Mouse (Mus musculus): Measurements from ENCODE around the gene Rab3d.

Rab3d gene

DNA sequence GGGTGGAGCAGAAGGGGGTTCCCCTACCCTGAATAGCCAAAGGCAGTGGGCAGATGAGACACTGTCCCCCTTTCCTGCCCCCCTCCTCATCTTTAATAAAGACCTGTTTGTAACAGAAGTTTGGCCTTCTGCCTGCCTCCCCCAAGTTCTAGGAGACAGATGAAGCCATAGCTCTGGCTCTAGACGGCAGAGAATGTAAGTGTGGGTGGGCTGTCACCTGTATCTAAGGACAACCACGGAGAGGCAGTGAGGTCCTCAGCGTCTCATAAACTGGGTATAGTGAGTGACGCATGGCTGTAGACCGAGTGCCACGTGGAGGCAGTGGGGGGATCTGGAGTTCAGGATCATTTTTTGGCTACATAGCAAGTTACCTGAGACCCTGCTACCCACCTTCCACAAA is 30.8 kb upstream of the Rab3d start:
- POLR2A ChIA-PET: interaction anchor here in 3 of 4 experiments (0.6 to 1.9 kb wide), 5 partner anchors 11 to 116 kb away, joined by 3 to 7 read pairs (median 4); no protein-coding TSS in a partner anchor
- CTCF ChIA-PET: interaction anchor here in 1 of 4 experiments (0.6 to 0.7 kb wide), 2 partner anchors 159 to 248 kb away, joined by 3 to 5 read pairs; no protein-coding TSS in a partner anchor

DNA sequence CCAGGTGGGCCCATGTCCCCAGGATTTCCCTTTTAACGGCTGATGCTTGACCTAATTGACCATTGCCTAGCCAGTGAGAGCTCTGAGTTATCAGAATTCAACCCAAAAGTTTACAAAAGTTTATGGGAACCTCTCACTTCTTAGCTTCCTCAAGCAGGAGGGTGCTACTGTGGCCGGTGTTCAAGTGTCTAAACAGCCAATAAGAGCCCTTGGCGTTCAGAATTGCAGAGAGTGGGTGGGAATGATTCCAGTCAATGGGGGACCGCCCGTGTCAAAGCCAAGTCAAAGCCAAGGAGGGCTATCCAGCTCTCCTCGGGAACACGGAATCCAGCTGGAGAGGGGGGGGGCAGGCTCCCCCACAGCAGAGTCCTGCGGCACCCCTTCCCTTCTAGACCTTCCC is 30.2 kb upstream of the Rab3d start:
- CTCF ChIA-PET: interaction anchor here in 2 of 4 experiments (0.6 to 0.7 kb wide), 3 partner anchors 77 to 159 kb away, joined by 3 to 5 read pairs (median 3); no protein-coding TSS in a partner anchor
- POLR2A ChIA-PET: interaction anchor here in 3 of 4 experiments (0.5 to 1.9 kb wide), 6 partner anchors 21 to 365 kb away, joined by 3 to 5 read pairs (median 3); partner anchors contain the start of genes Ccdc159 (in 1 of the 3) and Tmem205 (in 1 of the 3)

DNA sequence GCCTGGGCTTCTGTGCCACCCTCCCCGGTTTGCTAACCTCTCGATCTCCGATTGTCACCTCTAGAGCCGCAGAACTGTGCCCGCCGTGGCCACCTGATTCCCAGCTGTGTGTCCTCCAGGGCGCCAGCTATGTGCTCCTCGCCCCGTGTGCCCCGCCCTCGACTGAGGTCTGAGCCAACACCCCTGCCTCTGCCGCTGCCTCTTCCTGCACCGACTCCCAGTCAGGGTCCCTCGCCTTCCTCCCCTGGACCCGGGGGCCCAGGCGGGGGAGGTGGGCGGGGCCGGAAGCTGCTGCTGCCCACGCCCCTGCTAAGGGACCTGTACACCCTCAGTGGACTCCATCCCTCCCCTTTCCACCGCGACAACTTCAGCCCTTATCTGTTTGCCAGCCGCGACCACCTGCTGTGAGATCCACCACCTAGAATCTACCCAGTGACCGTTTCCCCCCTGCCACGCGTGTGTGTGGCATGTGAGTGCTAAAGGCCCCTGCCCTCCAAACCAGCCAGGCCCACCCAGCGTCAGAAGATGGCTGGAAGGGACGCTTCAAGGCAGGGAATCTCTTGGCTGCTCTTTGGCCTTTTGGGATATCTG is 29.6 kb upstream of the Rab3d start:
- ChIA-PET CTCF (interaction anchor here in 2 of 4 experiments (0.5 to 0.7 kb wide), 4 partner anchors 77 to 279 kb away, joined by 3 to 5 read pairs (median 3); no protein-coding TSS in a partner anchor), POLR2A (interaction anchor here in 3 of 4 experiments (0.5 to 1.9 kb wide), 6 partner anchors 21 to 364 kb away, joined by 3 to 5 read pairs (median 3); partner anchors contain the start of genes Ccdc159 (in 1 of the 3) and Tmem205 (in 1 of the 3))

DNA sequence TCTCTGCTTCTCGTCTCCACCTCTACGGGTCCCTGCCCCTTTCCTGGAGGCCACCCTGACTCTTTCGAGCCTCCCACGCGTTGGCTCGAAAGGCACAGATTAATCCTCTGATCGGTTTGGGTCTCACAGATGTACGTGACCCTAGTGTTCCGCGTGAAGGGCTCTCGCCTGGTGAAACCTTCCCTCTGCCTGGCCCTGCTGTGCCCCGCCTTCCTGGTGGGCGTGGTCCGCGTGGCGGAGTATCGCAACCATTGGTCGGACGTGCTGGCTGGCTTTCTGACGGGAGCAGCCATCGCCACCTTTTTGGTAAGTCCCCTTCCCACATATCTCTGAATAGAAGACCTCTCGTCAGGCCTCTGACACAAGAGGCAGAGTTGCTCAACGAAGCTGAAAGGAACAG is 26.3 kb upstream of the Rab3d start:
- ChIA-PET CTCF (interaction anchor here in 1 of 4 experiments (1.2 kb wide), 1 partner anchor 12 kb away, joined by 3 read pairs; the partner anchor contains the start of gene Swsap1), POLR2A (interaction anchor here in 2 of 4 experiments (0.9 to 1.6 kb wide), 4 partner anchors 17 to 218 kb away, joined by 3 to 6 read pairs (median 4); partner anchors contain the start of genes Ccdc159 (in 1 of the 2), Rab3d (in 1 of the 2) and Tmem205 (in 1 of the 2))

DNA sequence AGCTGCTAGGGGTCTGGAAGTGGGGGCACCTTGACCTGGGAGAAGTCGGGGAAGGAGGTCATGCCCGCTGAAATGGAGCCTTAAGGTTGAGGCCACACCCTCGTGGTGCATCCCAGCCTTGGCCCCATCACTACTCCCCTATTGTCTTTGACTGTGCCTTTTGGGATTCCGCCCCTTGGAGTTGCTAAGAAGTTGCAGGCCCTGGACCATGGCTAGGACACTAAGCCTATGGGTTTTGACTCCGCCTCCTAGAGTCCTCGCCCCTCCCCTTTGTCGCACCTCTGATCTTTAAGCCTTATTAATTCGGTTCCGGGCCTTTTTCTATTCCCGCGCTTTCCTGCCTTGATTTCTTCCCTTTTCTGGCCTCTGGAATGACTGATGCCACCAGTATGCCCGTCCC is 25.6 kb upstream of the Rab3d start:
- POLR2A ChIA-PET: interaction anchor here in 2 of 4 experiments (0.9 to 1.6 kb wide), 4 partner anchors 16 to 217 kb away, joined by 3 to 6 read pairs (median 4); partner anchors contain the start of genes Ccdc159 (in 1 of the 2), Rab3d (in 1 of the 2) and Tmem205 (in 1 of the 2)
- CTCF ChIA-PET: interaction anchor here in 1 of 4 experiments (1.2 kb wide), 1 partner anchor 12 kb away, joined by 3 read pairs; the partner anchor contains the start of gene Swsap1

DNA sequence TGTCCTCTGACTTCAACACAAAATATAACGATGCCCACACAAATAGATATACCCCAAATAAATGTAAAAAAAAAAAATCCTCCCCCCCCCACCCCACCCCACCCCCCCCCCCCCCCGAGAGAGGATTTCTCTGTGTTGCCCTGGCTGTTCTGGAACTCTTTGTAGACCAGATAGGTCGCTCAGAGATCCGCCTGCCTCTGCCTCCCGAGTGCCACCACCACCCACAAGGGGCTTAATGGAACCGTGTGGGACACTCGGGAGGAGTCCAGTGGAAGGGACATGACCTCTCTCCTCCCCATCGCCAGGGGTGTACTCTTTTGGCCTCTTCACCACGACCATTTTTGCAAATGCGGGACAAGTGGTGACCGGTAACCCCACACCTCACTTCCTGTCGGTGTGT is 25.1 kb upstream of the Rab3d start:
- ChIA-PET CTCF (no interaction called here), POLR2A (interaction anchor here in 1 of 4 experiments (1.5 kb wide), 1 partner anchor 25 kb away, joined by 6 read pairs; the partner anchor contains the start of gene Rab3d)

DNA sequence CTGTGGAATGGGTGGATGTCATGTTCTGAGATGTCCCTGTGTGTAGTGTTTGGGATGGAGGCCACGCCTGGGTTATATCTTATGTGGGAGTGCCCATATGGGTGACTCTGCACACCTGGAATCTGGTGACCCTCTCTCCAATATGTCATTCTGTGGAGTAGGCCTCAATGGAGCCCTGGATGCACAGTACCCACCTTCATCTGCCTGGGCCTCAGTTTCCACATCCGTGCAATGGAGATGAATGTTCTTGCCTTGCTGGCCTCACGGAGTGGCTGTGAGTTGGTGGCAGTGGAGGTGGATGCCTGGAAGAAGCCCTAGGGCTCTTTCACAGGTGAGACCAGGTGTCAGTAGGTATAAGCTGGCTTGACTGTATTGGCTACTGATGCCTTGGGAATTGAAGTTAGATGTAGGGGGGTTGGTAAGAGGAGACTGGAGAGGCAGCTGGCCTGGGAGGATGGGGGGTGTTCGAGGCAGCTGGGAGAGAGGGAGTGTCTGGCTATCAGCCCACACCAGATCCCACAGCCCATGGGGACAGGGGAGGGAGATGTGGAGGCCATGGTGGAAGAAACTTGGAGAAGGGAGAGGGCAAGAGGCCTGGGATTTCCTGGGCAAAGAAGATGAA is 20.4 kb upstream of the Rab3d start:
- ChIA-PET CTCF (no interaction called here), POLR2A (interaction anchor here in 1 of 4 experiments (0.6 kb wide), 1 partner anchor 132 kb away, joined by 3 read pairs; no protein-coding TSS in a partner anchor)

DNA sequence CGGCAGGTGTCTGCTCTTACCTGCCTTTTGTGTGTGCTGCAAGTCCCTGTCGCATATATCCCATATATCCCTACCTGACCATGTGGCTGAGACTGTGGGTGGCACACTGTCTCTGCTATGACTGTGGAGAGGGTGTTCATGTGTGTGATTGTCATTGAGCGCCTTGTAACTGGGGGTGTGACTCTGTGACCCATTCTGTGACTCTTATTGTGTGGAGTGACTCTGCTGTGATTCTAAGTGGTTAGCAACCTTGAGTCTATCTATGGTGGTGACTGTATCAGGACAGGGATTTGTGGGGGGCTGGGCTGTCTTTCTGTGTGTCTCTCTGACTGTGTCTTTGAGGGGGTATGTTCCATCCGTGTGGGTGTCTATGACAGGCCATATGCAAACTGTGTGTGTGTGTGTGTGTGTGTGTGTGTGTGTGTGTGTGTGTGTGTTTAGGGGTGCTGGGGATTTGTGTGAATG is 19.8 kb upstream of the Rab3d start:
- ChIA-PET CTCF (no interaction called here), POLR2A (no interaction called here)

DNA sequence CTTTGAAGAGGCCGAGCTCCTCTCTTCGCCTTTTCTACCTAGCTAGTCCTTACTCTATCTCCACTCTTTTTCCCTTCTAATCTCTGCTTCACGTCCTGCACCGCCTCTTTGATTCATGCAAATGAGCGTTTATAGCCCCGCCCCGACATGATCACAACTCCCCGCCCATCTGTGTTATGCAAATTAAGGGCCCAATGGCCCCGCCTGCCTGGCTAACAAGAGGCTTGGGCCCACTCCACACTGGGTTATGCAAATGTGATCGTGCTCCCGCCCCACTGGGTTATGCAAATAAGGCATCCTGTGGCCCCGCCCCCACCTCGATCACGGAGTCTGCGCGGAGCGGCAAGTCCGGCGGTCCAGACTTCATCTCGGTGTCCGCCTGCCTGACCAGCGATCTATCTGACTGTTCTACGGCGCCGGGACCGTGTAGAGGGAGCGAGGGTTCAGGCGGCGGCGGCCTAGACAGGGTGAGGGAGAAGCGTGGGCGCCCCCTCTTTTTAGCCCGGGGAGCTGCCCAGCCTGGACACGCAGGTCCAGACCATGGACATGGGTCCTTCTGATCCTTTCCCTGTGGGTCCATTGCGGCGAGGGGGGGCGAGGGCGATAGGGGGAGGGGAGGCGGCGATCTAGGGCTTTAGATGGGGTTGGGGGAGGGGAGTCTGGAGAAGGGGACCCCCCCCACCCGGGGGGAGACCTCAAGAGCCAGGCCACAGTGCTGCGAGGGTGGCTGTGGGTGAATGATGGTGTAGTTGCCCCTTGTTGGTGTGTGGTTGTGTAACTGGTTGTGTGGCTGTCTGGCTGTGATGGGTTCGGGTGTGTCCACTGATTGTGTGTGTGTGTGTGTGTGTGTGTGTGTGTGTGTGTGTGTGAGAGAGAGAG is 18.9 kb upstream of the Rab3d start, which contains the start of gene Plppr2:
Plppr2 (plus strand) TSS at position 342 of the 879 bp plus-strand sequence.
- POLR2A ChIA-PET: interaction anchor here in 3 of 4 experiments (0.7 to 1.9 kb wide), 7 partner anchors 10 to 213 kb away, joined by 3 to 15 read pairs (median 3); partner anchors contain the start of genes Ccdc159 (in 3 of the 3), Tmem205 (in 3 of the 3), Dock6 (in 1 of the 3) and Rab3d (in 1 of the 3)

DNA sequence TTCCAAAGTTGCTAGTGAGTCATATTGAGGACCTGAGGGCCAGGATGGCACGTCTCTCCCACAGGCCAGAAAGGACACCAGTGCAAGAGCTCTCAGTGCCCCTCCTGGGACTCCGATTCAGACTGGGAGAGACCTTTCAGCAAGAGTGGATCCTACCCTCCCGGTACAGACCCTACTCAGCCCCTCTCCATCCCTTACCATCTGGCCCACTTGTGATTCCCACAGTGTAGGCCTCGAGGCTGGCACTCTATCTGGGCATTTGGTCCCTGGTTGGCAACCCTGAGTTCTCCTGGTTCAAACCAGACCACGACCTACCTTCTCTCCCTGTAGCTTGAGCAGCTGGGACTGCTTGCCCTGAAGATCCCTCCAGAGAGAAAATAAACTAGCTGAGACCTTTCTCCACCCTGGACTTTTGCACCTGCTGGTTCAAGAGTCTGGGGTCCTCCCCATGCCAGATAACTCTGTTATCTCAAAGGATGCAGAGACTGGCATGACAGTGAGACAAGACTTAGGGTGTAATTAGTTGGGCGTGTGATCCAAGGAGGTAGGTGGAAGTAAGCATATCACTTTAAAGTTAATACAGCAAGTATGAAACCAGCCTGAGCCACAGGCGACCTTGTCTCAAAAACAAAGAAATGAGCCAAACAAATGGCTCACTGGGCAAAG is 17.6 kb upstream of the Rab3d start:
- ChIA-PET POLR2A (interaction anchor here in 1 of 4 experiments (0.6 to 1.9 kb wide), 3 partner anchors 8 to 28 kb away, joined by 3 to 15 read pairs (median 7); partner anchors contain the start of genes Ccdc159, Epor, Rab3d and Tmem205), CTCF (no interaction called here)

More for the DNA sequence above, 18.9 kb upstream of the Rab3d start, which contains the start of gene Plppr2:
- CTCF ChIA-PET: interaction anchor here in 3 of 4 experiments (0.6 to 1.5 kb wide), 3 partner anchors 9 to 266 kb away, joined by 3 to 4 read pairs (median 3); partner anchors contain the start of genes Ccdc159 (in 2 of the 3) and Tmem205 (in 2 of the 3)

DNA sequence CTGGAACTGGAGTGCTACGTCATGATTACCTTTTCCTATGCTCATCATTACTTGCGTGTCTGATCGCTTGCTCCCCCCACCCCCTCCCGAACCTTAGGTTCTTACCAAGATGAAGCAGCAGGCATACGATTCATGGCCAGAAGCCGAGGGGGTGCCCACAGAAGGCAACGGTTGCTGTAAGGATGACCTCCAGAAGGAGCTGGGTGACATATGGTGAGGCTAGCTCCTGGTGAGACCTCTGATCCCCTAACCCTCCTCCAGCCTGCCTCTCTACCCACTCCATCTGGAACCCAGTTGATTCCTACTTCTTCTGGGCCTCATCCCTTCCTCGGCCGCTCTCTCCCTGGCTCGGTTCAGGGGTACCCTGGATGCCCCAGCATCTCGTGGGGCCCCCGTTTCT is 16.0 kb upstream of the Rab3d start:
- ChIA-PET CTCF (no interaction called here), POLR2A (interaction anchor here in 2 of 4 experiments (0.8 to 1.2 kb wide), 5 partner anchors 12 to 231 kb away, joined by 3 read pairs; partner anchors contain the start of gene Rab3d (in 1 of the 2))

DNA sequence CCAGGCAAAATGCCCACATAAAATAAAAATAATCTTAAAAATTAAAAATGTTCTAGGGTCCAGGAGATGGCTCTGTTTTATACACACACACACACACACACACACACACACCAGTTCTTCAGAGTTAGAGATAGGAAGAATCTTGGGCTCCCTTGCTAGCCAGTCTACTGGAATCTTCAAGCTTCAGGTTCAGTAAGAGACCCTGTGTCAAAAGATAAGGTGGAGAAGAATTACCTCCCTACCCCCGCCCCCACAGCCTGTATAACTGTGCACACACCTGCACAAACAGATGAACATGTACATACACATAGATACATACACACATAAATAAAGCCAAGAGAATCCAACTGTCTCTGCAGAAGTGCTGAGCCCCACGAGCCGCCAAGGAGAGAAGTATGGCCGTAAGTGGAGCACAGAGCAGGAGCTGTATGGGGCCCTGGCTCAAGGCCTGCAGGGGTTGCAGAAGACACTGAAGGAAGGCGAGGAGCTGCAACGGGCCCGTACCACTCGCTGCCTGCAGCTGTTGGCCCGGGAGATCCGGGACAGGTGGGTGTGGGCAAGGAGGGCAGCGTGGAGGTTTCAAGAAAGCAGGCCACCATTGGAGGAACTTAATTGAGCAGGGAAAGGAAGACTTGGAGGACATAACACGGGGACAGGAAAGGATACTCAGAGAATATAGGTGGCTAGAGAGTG is 14.6 kb upstream of the Rab3d start:
- POLR2A ChIA-PET: interaction anchor here in 2 of 4 experiments (0.9 to 1.2 kb wide), 5 partner anchors 13 to 153 kb away, joined by 3 to 5 read pairs (median 3); partner anchors contain the start of genes Angptl8 (in 1 of the 2), Ecsit (in 1 of the 2) and Rab3d (in 1 of the 2)

DNA sequence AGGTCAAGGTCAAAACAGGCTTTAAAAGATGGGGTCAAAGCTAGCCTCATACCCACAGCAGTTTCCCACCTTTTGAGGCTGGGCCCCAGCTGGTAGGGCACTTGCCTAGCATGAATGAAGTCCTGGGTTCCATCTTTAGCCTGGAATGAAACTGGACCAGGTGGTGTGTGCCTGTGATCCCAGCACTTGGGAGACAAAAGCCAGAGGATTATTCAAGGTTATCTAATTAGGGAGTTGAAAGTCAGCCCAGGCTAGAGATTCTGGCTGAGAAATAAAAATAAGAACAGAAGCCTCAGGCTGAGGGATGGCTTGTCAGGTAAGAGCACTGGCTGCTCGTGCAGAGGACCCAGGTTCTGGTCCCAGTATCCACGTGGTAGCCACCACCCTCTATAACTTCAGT is 14.0 kb upstream of the Rab3d start:
- CTCF ChIA-PET: no interaction called here

More for the DNA sequence above, 14.6 kb upstream of the Rab3d start:
- CTCF ChIA-PET: interaction anchor here in 1 of 4 experiments (0.7 kb wide), 1 partner anchor 58 kb away, joined by 3 read pairs; no protein-coding TSS in a partner anchor

DNA sequence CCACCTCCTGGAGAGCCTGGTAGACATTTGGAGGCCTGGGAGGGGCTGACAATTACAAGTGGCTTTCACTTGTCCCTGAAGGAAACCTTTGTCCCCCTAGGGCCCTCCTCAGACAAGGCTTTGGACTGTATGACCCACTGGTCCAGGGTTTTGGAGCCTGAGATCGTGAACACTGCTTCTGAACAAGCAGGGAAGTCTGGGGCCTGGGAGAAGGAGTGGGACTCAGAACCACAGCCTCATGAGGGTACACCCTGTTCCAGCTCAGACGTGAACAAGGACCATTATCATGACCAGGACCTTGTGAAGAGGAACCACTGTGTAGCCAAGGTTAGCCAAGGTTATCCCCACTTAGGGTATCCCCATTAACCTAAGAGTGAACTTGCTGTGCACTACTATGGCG is 11.2 kb upstream of the Rab3d start:
- ChIA-PET CTCF (no interaction called here), POLR2A (interaction anchor here in 1 of 4 experiments (1.0 to 1.2 kb wide), 2 partner anchors 11 to 125 kb away, joined by 3 read pairs; partner anchors contain the start of gene Rab3d)

More for the DNA sequence above, 14.0 kb upstream of the Rab3d start:
- POLR2A ChIA-PET: no interaction called here

DNA sequence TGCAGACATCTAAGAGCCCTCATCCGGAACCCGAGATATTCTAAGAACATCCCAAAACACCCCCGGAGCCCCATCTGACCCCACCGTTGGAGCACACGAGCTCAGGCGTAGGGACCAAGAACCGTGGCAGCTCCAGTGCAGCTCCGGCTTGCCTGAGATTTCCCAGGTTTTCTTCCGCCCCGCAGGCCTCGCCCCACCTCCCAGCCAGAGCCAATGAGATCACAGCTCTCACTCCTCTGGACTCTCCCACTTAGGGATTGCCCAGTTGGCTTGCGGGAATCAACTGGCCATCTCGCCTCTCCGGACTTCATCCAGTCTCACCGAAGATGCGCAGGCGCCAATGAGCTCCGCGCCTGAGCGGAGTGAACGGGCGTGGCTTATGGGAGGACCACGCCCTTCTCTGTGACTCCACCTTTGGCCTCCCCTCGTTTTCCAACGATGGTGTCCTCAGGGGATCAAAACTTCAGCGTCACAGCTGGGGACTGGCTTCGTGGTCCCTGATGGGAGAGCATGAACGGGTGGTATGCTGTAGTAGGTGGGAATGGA is 9.3 kb upstream of the Rab3d start, which contains the start of the genes Ccdc159 and Tmem205:
Ccdc159 (plus strand) TSS at position 264 of the 546 bp plus-strand sequence.
Tmem205 (minus strand) TSS at position 349 of the 546 bp plus-strand sequence.
- ChIA-PET CTCF (interaction anchor here (0.5 to 1.6 kb wide), 14 partner anchors 9 to 484 kb away, joined by 3 to 9 read pairs (median 3); partner anchors contain the start of genes Plppr2 (in 2 of the 4), 9530077C05Rik (in 1 of the 4), Pigyl (in 1 of the 4) and Rab3d (in 1 of the 4)), POLR2A (interaction anchor here (0.6 to 2.3 kb wide), 73 partner anchors 9 to 1285 kb away, joined by 3 to 47 read pairs (median 4); partner anchors contain the start of genes Rab3d (in 4 of the 4), Kank2 (in 3 of the 4), Plppr2 (in 3 of the 4) and Dock6 (in 2 of the 4))
